Mouse (Mus musculus) embryonic fibroblast, embryonic 13.5 days (primary cell): ENCODE measurements at regions not wholly inside any gene's neighbourhood (a gene's known extent, or its start where the extent isn't known, plus 50 kb on each side); places are given as distances from the start of the nearest gene placed in this dataset.

Experiments used
- CTCF ChIP-seq: IDR thresholded peaks from 2 replicates; pipeline ENCODE4 v1.5.1; 2011; ENCODE audit warnings: mild to moderate bottlenecking, control low read depth, low read length, moderate library complexity, borderline replicate concordance; ENCODE audit not compliant: insufficient read depth
- POLR2A ChIP-seq: IDR thresholded peaks from 2 replicates; pipeline ENCODE4 v1.6.1; 2011; ENCODE audit warnings: low read depth, mild to moderate bottlenecking, control low read depth, low read length, moderate library complexity

GRCm38 (mm10) chr5:39176906-39177305 is 300.3 kb upstream of the Clnk start:
- TF ChIP-seq CTCF (no peak), POLR2A (no peak)
